Mouse (Mus musculus): Measurements from ENCODE around the gene Bahcc1.

The Bahcc1 gene

GRCm38 (mm10) chr11:120315832-120316689 is 83.3 kb downstream of the Bahcc1 start:
- DNase-seq (ENCODE audit: low read depth): peak; percentile 99

GRCm38 (mm10) chr11:120316690-120317254 is 84.0 kb downstream of the Bahcc1 start:
- peak; percentile 58 for DNase-seq (ENCODE audit: low read depth)

GRCm38 (mm10) chr11:120317456-120317855 is 84.7 kb downstream of the Bahcc1 start:
- DNase-seq (ENCODE audit: low read depth): no peak

- DNase-seq (ENCODE audit: low read depth): no peak
These were observed 86.6 kb downstream of the Bahcc1 start for GRCm38 (mm10) chr11:120319310-120319709.

GRCm38 (mm10) chr11:120320156-120320555 is 87.4 kb downstream of the Bahcc1 start:
- DNase-seq (ENCODE audit: low read depth): no peak

GRCm38 (mm10) chr11:120335431-120336021 is 102.8 kb downstream of the Bahcc1 start:
- DNase-seq (ENCODE audit: low read depth): no peak

GRCm38 (mm10) chr11:120337447-120337846 is 104.7 kb downstream of the Bahcc1 start:
- DNase-seq (ENCODE audit: low read depth): no peak

GRCm38 (mm10) chr11:120338786-120339185 is 106.0 kb downstream of the Bahcc1 start:
- no peak for DNase-seq (ENCODE audit: low read depth)

- peak; percentile 51 for DNase-seq (ENCODE audit: low read depth)
These were observed 107.3 kb downstream of the Bahcc1 start for GRCm38 (mm10) chr11:120339978-120340513.

- DNase-seq (ENCODE audit: low read depth): no peak
These were observed 108.9 kb downstream of the Bahcc1 start for GRCm38 (mm10) chr11:120341661-120342060.

Data from 416B (cell line).